Mouse (Mus musculus) frontal cortex, postnatal 14 days (tissue): Measurements from ENCODE around the gene Slc16a3.
A peak's percentile ranks its signal among the peaks of the same experiment; 100 is the strongest.

ENCODE experiments used
- DNase-seq, 2 experiments: peaks; one replicate each; pipeline ENCODE4 v3.0.0; 2022; ENCODE audit warnings: low spot score in 2 of 2

Gene Slc16a3

GRCm38 (mm10) chr11:120948328-120948727, at the start of gene Slc16a3:
Gene Slc16a3 (plus strand): TSS chr11:120948480.
- no peak for DNase-seq

GRCm38 (mm10) chr11:120900276-120901244, 47.7 kb upstream of the Slc16a3 start:
- DNase-seq = no peak

- DNase-seq = no peak
These were observed 46.4 kb upstream of the Slc16a3 start for GRCm38 (mm10) chr11:120901729-120902486.

DNA sequence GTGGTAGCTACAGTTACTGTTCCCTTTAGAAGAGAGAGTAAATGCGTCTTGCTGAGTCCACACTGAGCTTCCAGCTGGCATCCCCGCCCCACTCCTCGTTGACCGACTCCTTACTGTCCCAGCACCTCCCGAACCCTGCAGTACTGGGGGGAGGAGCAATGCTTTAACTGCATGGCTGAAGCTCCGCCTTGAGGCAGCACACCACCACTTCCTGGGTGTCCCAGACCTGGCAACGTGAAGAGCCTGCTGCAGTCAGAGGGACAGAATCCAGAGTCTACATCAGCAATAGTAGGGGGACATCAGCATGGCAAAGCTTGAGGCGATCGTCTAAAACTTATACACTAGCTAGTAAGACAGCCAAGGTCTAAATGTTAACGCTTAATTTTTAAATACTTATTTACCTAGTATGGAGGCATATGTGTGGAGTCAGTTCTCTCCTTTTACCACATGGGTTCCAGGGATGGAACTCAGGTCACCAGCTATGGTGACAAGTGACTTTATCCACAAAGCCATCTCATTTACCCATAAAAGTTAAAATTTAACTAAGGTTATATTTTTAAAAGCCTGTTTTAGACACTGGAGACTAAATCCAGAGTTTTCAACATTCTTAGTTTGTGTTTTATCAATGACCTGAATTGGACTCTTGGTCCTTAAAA, 45.7 kb upstream of the Slc16a3 start:
- DNase-seq = no peak

DNA sequence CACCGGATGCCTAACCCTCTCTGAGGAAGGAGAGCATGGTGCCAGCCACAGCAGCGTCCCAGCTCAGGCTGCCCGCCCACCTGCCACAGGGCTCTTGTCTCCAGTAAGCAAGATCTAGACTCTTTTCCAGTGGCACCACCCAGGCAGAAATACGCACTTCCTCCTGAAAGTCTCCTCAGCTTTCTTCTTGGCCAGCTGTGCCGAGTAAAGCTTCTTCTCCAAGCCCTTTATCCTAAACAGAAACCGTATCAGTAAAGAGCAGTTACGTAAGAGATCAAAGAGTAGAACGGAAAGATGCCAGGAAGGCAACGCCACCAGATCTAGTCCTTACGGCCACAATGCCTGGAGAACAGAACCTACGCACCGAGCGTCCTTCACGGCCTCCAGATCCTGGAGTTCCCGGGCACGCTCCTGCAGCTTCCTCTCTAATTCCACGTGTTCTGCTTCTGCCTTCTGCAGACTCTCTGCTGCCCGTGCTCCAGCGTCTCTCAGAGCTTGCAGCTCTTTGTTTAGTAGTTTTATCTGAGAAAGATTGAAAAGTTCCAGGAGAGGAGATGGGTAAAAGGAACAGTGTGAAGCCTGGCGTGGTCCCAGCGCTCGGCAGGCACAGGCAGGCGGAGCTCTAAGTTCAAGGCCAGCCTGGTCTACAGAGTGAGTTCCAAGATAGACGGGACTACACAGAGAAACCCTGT, 45.0 kb upstream of the Slc16a3 start:
- no peak for DNase-seq

- DNase-seq = no peak
These were observed 43.7 kb upstream of the Slc16a3 start for GRCm38 (mm10) chr11:120904561-120904960.

DNA sequence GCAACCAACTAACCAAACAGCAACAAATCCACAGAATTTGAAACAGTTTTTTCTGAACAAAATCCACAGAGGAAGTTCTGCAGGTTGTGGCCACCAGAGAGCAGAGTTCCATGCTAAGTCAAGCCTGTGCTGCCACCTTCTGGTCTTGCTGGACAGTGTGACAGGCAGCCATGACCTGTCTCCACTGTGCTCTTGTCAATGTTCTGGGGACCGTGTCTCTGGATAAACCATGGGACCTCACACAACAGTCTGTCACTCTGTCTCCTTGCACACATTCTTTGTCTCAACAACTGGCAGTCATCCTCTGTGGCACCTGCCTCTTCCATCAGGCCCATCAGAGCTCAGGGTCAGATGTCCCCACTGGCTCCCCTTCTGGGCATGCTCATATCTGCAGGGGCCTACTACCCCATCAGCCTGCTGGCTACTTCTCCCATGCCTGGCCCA, 42.8 kb upstream of the Slc16a3 start:
- peak; percentile 33 to 54 for DNase-seq

GRCm38 (mm10) chr11:120913796-120914195, 34.5 kb upstream of the Slc16a3 start:
- DNase-seq = no peak

GRCm38 (mm10) chr11:120916477-120916876, 31.8 kb upstream of the Slc16a3 start:
- no peak for DNase-seq

GRCm38 (mm10) chr11:120917756-120918155, 30.5 kb upstream of the Slc16a3 start:
- no peak for DNase-seq

DNA sequence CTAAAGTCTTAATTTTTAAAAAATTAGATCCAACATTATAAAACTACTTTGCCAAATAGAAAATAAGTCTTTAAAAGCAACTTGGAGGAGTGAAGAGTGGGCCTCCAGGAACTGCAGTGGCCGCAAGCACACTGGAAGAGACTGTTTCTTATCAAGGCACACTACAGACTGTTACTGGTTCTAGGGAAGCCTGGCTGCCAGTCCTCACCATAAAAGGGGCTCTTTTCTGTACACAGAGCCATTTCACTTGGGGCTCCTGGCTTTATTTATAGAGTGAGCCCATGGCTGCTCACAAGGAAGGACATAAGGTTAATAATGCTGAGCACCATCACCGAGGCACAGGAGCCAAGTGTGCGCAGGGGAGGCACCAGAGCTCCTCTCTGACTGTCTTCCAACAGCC, 25.8 kb upstream of the Slc16a3 start:
- DNase-seq = no peak

DNA sequence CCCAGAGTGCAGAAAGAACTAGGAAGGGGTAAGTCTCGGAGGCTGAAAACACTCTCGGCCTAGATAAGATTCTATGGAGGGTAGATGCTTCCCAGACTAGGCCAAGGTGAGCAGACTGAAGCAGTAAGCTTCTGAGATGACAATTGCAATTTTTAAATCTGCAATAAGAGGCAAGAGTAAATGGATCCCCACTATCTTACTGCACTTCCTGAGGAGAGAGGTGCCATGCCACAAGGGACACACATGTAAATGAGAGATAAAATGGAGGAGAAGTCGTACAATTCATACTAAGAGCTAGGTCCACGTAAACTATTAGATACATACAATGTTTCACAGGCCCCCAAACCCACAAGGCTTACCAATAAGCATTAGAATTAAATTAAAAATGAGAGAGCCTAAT, 19.8 kb upstream of the Slc16a3 start:
- DNase-seq = no peak

- no peak for DNase-seq
These were observed 16.8 kb upstream of the Slc16a3 start for GRCm38 (mm10) chr11:120931479-120931878.

GRCm38 (mm10) chr11:120932564-120933398, 15.5 kb upstream of the Slc16a3 start, which contains the start of gene Ccdc57:
Gene Ccdc57 (minus strand): TSS chr11:120932872.
- DNase-seq = peak; percentile 86 to 87

GRCm38 (mm10) chr11:120937976-120938375, 10.3 kb upstream of the Slc16a3 start:
- DNase-seq = no peak

- DNase-seq = no peak
These were observed 9.5 kb upstream of the Slc16a3 start for GRCm38 (mm10) chr11:120938795-120939194.

DNA sequence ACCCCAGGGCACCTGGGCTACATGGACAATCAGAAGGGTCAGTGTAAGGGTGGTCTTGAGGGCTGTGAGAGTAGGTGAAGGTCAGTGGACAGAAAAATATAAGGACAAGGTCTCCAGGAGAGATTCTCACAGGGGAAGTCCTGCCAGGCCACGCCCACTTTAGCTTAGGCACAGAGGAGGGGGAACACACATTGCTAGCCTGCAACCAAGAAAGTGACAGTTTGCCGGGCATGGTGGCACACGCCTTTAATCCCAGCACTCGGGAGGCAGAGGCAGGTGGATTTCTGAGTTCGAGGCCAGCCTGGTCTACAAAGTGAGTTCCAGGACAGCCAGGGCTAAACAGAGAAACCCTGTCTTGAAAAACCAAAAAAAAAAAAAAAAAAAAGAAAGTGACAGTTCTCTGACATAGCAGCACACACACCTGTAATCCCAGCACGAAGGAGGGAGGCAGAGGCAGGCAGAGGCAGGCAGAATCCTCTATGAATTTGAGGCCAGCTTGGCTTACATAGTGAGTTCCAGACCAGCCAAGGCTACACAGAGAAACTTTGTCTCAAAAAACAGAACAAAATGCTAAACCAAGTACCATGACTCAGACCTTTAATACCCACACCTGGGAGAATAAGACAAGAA, 8.5 kb upstream of the Slc16a3 start:
- no peak for DNase-seq

GRCm38 (mm10) chr11:120940959-120941358, 7.3 kb upstream of the Slc16a3 start:
- no peak for DNase-seq

- no peak for DNase-seq
These were observed 3.0 kb upstream of the Slc16a3 start for GRCm38 (mm10) chr11:120945266-120945665.

DNA sequence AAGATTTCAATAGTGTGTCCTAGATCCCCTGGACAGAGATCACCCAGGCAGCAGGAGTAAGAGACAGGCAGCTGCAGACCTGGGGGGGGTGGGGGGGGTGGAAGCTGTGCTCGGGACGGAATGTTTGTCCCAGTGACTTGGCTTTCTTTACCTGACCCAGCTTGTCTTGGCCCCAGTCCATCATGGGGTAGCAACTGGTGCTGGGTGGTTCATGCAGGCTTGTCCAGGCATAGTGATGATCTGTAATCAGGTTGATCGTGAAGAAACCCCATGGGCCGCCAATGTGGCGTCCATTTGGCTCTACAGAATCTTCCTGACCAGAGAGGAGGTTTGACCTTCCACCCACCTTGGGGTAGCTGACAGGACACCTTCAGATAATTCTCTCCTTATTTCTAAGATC, 2.4 kb upstream of the Slc16a3 start:
- no peak for DNase-seq
